ENCODE assay signal across 11 mouse cellular contexts in genomic region chr17:66374633-66375272, GRCm38 (mm10).
DNase-seq lines count a peak whose midpoint lies in the region; ATAC-seq lines count a peak whose summit lies in the region.
"Had no signal": no experiment of that assay in that cellular context is flagged by ENCODE, and none has a peak within 500 bp of the region (broad histone marks: within the 10 kb centered on the region; RNA-seq: fewer than 3 reads in every experiment).

No protein-coding gene starts in this region.

- ATAC-seq in embryonic facial prominence, embryonic 12.5 days (ENCODE audit: insufficient number of reproducible peaks, insufficient read depth, low FRiP score, low TSS enrichment), result peak; percentile 36; the same call in 1 of the 2 replicates
- no peak for ATAC-seq in midbrain, embryonic 14.5 days (ENCODE audit: low FRiP score, low TSS enrichment)

- H3K4me2 ChIP-seq in embryonic facial prominence, embryonic 12.5 days (replicated peaks), result no peak overlapping the region
- no peak overlapping the region for H3K4me2 ChIP-seq in midbrain, embryonic 14.5 days (ENCODE audit: low read length)
- H3K4me2 ChIP-seq: neural tube, embryonic 15.5 days had no signal

- H3K27me3 ChIP-seq in embryonic facial prominence, embryonic 12.5 days, result no peaks in the 10 kb centered on the region; the same call in 1 of the 2 replicates
- no peaks in the 10 kb centered on the region for H3K27me3 ChIP-seq in midbrain, embryonic 14.5 days (ENCODE audit: control insufficient read depth, insufficient read depth, low read length)
- H3K27me3 ChIP-seq: neural tube, embryonic 15.5 days had no signal

- no peaks in the 10 kb centered on the region for H3K9me3 ChIP-seq in embryonic facial prominence, embryonic 12.5 days
- H3K9me3 ChIP-seq in midbrain, embryonic 14.5 days (ENCODE audit: control insufficient read depth, low read length), result no peaks in the 10 kb centered on the region
- H3K9me3 ChIP-seq: heart, embryonic 10.5 days; neural tube, embryonic 15.5 days had no signal

- DNase-seq in gastrocnemius, adult 18-20 months (ENCODE audit: low spot score), result peak; percentile 14
- DNase-seq in gastrocnemius, postnatal 25 days, result no peak
- DNase-seq in lung, adult 18-20 months, result peak; percentile 60 to 72
- DNase-seq in lung, postnatal 14 days, result no peak
- peak; percentile 27 for DNase-seq in skeletal muscle tissue, adult 2 months (ENCODE audit: low read depth, low spot score)
- DNase-seq in spleen, adult 12 weeks (ENCODE audit: low spot score), result no peak
- no peak for DNase-seq in midbrain, embryonic 14.5 days
- DNase-seq: adrenal gland, adult 2 months had no signal

- WGBS in embryonic facial prominence, embryonic 12.5 days, result 46% methylated on average over 14 of the region's 14 CpGs
- WGBS in midbrain, embryonic 14.5 days, result 60% methylated on average over 14 of the region's 14 CpGs

- no peak overlapping the region for H3K27ac ChIP-seq in embryonic facial prominence, embryonic 12.5 days
- H3K27ac ChIP-seq in midbrain, embryonic 14.5 days (replicated peaks; ENCODE audit: low read depth, low read length), result no peak overlapping the region
- H3K27ac ChIP-seq: heart, embryonic 10.5 days; neural tube, embryonic 15.5 days had no signal

- H3K9ac ChIP-seq in embryonic facial prominence, embryonic 12.5 days, result no peak overlapping the region
- no peak overlapping the region for H3K9ac ChIP-seq in midbrain, embryonic 14.5 days (replicated peaks; ENCODE audit: low read length)
- H3K9ac ChIP-seq: neural tube, embryonic 15.5 days had no signal

- H3K4me1 ChIP-seq in embryonic facial prominence, embryonic 12.5 days, result peaks cover 16% of the 10 kb centered on the region
- H3K4me1 ChIP-seq in midbrain, embryonic 14.5 days (ENCODE audit: control insufficient read depth, insufficient read depth, low read length), result no peaks in the 10 kb centered on the region

- H3K36me3 ChIP-seq in embryonic facial prominence, embryonic 12.5 days, result peaks cover 7% of the 10 kb centered on the region; the same call in 1 of the 2 replicates
- H3K36me3 ChIP-seq in midbrain, embryonic 14.5 days (ENCODE audit: control insufficient read depth, insufficient read depth, low read length), result peaks cover 32% of the 10 kb centered on the region

- no peak overlapping the region for H3K4me3 ChIP-seq in embryonic facial prominence, embryonic 12.5 days
- no peak overlapping the region for H3K4me3 ChIP-seq in midbrain, embryonic 14.5 days (replicated peaks; ENCODE audit: low read depth, low read length)
- H3K4me3 ChIP-seq: heart, embryonic 10.5 days; neural tube, embryonic 15.5 days had no signal

Comparison
In these comparisons a context has a peak if more than half of its experiments do, and no peak if none do; other contexts are left out.
1. DNase-seq: peak in gastrocnemius, adult 18-20 months (single experiment), lung, adult 18-20 months (2 of 2) and skeletal muscle tissue, adult 2 months (single experiment); none in gastrocnemius, postnatal 25 days (single experiment), lung, postnatal 14 days (single experiment), spleen, adult 12 weeks (single experiment) and midbrain, embryonic 14.5 days (single experiment).